Mouse (Mus musculus): ENCODE results near the gene Larp1.

DNA sequence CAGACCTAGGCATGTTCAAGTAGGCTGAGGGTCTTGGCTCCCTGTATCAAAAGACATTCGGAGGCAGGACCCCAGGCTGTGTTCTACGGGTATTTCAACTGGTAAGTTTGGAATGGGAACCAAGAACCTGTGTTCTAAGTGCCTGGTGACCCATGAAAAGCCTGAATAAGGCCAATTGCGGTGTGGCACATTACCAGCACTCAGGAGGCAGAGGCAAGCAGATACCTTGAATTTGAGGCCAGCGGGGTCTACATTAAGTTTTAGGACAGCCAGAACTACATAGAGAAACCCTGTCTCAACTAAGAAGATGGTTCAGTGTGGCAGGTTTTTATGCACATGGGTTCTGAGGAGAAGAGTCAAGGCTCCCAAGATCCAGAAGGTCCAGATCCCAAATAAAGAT, 56.2 kb downstream of the Larp1 start:
- TF ChIP-seq POLR2A (IDR thresholded peaks at IDR 0.05; ENCODE audit: control insufficient read depth, extremely low read depth, insufficient read depth, low read length, poor library complexity), result no peak
- no peak for TF ChIP-seq CTCF (IDR thresholded peaks at IDR 0.05; ENCODE audit: borderline replicate concordance, control insufficient read depth, extremely low read depth, insufficient read depth, low read length, poor library complexity)

All from thymus, adult 2 months (tissue).